Mouse (Mus musculus): ENCODE measurements around the gene Cfap206.

GRCm38 (mm10) chr4:34708127-34708526, 21.9 kb downstream of the Cfap206 start:
- no peak for TF ChIP-seq ZC3H11A (IDR thresholded peaks at IDR 0.05; ENCODE audit: borderline replicate concordance, low read depth, low read length)
- TF ChIP-seq ZNF384 (IDR thresholded peaks at IDR 0.05; ENCODE audit: low read depth, low read length) = no peak
